Mouse (Mus musculus): Measurements from ENCODE around the gene Pde6d. TPM values are rescaled to one million over a fixed set of nuclear protein-coding genes. Genes with fewer than 3 reads are reported as not detected.
"Not testable (repeated sequence)": the region's sequence is repeated elsewhere in the genome, so short reads cannot be mapped to it uniquely, and the experiment has no call there.

The Pde6d gene
- total RNA-seq, 4 experiments from 2014 or later: 24.5 to 33.4 (median 26.8) TPM

DNA sequence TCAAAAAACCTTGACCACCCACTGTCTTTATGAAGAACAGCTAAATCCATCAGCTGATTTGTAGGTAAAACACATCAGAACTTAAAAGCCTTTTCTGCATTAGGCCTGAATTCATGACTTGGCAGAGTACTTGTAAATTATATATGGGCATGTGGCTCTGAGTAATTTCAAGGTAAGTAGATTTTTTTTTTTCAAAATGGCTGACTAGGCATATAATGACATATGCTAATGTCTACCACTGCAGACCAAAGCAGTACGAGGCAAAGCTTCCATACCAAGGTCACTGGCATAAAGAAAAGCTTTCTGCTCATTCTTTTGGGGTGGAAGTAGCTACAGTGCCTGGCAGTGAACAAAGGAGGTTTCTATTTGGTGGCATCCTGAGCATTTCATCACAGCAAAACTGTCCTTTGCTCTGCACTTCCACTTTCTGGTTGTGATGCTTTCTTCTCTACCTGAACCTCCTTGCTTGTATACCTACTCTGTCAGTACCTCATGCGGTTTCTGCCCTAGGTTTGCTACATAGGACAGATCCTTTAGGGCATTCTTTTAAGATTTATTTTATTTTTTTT, 13.1 kb downstream of the Pde6d start:
- DNase-seq (ENCODE audit: low spot score in 2 of 2): no peak

DNA sequence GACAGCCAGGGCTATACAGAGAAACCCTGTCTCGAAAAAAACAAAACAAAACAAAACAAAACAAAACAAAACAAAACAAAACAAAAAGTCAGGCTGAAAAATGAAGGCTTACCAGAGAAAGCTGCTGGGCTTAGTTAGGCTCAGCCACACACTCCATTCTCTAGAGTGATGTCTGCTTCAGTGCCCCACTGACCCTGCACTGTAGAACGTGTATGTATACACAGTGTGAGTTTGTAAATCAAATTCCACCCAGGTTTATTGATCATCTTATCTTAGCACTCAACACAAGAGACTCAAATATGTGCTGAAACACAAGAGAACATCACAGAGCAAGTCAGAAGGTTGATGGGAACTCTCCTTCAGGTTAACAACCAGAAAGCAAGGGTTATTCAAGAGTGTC, 14.0 kb downstream of the Pde6d start:
- no peak for DNase-seq (ENCODE audit: low spot score in 2 of 2)

GRCm38 (mm10) chr1:86562663-86563062, 19.8 kb downstream of the Pde6d start:
- no peak for DNase-seq (ENCODE audit: low spot score in 2 of 2)

- no peak for DNase-seq (ENCODE audit: low spot score in 2 of 2)
Measured at GRCm38 (mm10) chr1:86559232-86559631, 23.2 kb downstream of the Pde6d start.

DNA sequence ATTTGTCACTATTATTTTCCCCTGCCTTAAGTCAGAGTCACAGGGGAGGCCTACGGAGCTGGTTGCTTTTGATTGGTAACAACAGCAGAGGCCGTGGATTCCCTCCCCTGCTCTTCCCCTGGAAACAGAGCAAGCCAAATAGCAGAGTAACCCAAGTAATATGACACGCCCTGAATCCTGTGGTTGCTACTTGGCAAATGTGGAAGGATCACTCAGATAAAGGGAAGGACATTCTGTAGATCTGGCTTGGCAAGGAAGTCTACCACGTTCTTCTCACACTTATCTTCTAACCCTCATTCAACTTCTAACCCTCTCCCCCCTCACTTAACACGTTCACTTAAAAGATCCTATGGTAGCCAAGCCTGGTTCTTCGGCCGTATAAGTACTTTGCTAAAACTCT, 24.6 kb downstream of the Pde6d start:
- peak; percentile 8 to 20 for DNase-seq (ENCODE audit: low spot score in 2 of 2)

GRCm38 (mm10) chr1:86555665-86556064, 26.8 kb downstream of the Pde6d start:
- no peak for DNase-seq (ENCODE audit: low spot score in 2 of 2)

- no peak for DNase-seq (ENCODE audit: low spot score in 2 of 2)
Measured at GRCm38 (mm10) chr1:86551877-86552276, 30.6 kb downstream of the Pde6d start.

- DNase-seq (ENCODE audit: low spot score in 2 of 2): no peak
Measured at GRCm38 (mm10) chr1:86551299-86551698, 31.1 kb downstream of the Pde6d start.

GRCm38 (mm10) chr1:86546797-86547196, 35.6 kb downstream of the Pde6d start:
- DNase-seq (ENCODE audit: low spot score in 2 of 2): no peak

GRCm38 (mm10) chr1:86542584-86542983, 39.8 kb downstream of the Pde6d start:
- no peak for DNase-seq (ENCODE audit: low spot score in 2 of 2)

- DNase-seq (ENCODE audit: low spot score in 2 of 2): not testable (repeated sequence)
Measured at GRCm38 (mm10) chr1:86539583-86539982, 42.8 kb downstream of the Pde6d start.

DNA sequence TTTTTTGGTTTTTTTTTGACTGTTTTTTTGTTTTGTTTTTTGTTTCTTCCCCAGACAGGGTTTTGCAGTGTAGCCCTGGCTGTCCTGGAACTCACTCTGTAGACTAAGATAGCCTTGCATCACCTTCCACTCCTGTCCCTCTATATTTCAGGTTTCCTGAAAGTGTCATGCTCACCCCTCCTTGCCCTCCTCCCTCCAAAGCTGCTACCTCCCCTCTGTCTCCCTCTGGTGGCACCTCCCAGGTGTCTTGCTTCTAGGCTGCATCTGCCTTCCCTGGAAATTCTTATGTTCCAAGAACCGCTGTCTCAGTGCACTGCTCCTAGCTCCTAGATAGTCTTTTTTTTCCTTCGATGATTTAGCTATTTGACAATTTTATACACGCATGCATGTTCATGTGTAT, 44.0 kb downstream of the Pde6d start:
- no peak for DNase-seq (ENCODE audit: low spot score in 2 of 2)

DNA sequence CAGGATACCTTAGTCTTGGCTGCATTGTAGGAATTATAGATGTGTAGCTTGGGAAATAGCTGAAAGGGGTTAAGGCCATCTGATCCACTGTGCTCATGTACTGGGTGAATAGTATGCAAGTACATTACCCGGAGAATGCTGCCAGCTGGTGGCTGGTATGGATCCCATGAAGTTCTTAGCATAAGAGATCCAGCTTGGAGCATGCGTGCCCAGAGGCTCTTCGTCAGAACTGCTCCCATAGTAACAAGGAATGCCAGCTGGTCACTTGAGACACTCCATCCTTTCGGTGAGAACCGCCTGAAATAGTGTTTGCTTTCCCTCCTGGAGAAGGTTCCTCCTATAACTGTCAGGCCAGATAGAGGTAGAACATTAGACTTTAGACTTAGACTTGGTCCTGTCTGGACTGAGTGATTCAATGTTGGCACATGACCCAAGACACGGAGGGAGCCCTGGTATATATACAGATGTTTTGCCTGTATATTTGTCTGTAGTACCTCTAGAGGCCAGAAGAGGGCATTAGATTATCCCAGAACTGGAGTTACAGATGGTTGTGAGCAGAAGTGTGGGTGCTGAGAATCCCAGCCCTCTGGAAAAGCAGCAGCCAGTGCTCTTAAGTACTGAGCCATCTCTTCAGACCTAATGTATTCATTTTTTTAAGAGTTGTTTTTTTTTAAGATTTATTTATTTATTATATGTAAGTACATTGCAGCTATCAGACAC, 48.9 kb downstream of the Pde6d start:
- DNase-seq (ENCODE audit: low spot score in 2 of 2): no peak

DNA sequence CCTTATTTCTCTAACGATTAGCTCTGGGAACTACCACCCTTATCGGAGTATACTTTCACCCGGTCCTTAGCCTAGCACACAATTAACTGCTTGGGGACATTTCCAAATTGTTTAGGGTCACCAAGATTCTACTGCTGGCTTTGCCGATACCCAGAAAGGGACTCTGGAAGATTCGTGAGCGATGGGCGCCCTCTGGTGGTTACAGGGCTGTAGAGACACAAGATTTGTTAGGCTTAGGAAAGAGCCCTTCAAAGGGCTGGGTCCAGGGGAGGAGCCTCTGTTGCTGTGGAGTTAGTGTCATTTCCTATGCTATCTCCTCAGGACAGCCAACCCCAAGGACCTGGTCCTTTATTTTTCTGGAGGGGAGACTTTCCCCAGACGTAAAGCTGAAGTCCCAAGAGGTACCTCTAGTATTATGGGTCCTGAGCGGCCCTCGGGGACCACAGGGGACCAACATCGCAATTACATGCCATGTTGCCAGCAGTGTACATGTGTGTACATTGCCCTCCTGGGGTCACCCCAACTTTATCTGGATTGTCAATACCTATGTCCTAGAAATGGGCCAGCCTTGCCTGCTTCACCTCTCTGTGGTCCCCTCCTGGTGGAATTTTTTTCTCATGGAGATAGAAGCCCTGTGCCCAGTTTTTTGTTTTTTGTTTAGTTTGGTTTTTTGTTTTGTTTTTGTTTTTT, 49.9 kb downstream of the Pde6d start:
- peak; percentile 84 to 88 for DNase-seq (ENCODE audit: low spot score in 2 of 2)

GRCm38 (mm10) chr1:86531547-86532321, 50.7 kb downstream of the Pde6d start:
- no peak for DNase-seq (ENCODE audit: low spot score in 2 of 2)

GRCm38 (mm10) chr1:86530871-86531546, 51.4 kb downstream of the Pde6d start:
- no peak for DNase-seq (ENCODE audit: low spot score in 2 of 2)

GRCm38 (mm10) chr1:86529590-86529989, 52.8 kb downstream of the Pde6d start:
- DNase-seq (ENCODE audit: low spot score in 2 of 2): no peak

- DNase-seq (ENCODE audit: low spot score in 2 of 2): no peak
Measured at GRCm38 (mm10) chr1:86528571-86529180, 53.8 kb downstream of the Pde6d start.

DNA sequence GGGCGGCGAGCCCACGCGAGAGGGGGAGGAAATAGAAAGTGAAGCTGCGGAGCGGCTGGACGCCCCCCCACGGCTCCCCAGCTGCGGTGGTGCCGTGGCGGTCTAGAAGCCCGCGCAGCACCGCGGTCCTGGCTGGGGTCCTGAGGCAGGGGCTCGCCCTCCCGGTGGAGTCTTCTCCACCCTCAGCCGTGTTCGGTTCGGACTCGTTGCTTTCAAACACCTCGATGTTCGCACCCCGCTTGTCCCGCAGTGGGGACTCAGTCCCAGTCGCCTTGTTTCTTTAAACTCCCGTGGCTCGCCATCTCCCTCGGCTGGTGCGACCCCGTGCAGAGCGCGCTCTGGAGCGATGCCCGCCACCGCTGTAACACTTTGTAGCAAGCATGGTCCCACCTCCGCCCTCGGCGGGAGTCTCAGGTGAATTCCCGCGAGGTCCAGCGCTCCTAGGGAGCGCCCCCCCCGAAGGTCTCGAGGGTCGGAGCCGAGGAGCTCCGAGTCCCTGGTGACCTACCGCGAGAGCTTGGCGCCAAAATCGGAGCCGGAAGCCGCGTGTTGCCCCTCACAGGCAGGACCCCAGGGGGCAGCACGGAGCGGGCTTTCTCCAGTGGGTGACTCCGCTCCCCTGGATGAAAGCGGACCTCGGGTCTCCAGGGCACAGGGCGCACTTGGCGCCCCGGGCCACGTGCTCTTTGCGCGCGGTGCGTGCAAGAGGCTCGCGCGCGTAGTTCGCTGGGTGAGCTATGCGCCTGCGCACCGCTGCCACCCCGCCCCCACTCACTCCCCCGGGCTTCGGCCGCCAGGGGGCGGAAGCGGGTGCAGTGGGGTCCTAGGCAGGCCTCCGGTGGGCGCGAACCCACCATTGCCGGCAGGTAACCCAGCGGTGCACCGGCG, 54.6 kb downstream of the Pde6d start:
- peak; percentile 87 to 90 for DNase-seq (ENCODE audit: low spot score in 2 of 2)
